Mouse (Mus musculus): ENCODE results near the gene Gpx2. TPM values are rescaled to one million over a fixed set of nuclear protein-coding genes. Genes with fewer than 3 reads are reported as not detected.

Gpx2 gene
- total and polyA plus RNA-seq, 2 experiments from 2014 or later = 0.31 TPM; not detected in 1

GRCm38 (mm10) chr12:76777845-76778244 is 17.5 kb downstream of the Gpx2 start:
- Histone ChIP-seq H3K4me2 (ENCODE audit: low read depth) (no peak overlapping the region), H3K9ac (no peak overlapping the region), H3K36me3 (ENCODE audit: insufficient read depth) (peaks cover 4% of the 10 kb centered on the region; the same call in 1 of the 2 replicates), H3K27ac (ENCODE audit: low read depth, low read length) (no peak overlapping the region), H3K4me1 (ENCODE audit: insufficient read depth) (no peaks in the 10 kb centered on the region), H3K27me3 (ENCODE audit: insufficient read depth, low read length) (no peaks in the 10 kb centered on the region), H3K4me3 (ENCODE audit: low read depth, low read length) (no peak overlapping the region), H3K9me3 (ENCODE audit: low read length) (no peaks in the 10 kb centered on the region)
- no peak for DNase-seq
- TF ChIP-seq CTCF (IDR thresholded peaks at IDR 0.05; ENCODE audit: low read depth) = no peak
- no peak for ATAC-seq

DNA sequence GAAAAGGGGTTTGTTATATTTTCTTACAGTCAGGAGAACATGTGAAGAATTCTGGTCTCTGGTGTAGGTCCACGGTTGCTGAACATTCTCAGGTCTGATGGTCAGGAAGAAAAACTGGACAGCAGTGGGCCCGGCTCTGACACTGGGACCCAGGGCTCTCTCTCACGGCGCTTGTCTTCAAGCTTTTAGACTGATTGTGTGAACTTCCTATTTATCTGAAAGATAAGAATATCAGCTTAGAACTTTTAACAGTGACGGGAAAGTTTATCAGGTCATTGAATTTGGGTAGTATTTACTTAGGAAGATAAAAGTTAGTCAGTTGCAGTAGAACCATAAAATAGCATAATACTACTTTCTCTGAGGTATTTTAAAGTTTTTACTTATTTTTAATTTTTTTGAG is 18.5 kb downstream of the Gpx2 start:
- Histone ChIP-seq H3K27ac (ENCODE audit: low read depth, low read length) (no peak overlapping the region), H3K27me3 (ENCODE audit: insufficient read depth, low read length) (no peaks in the 10 kb centered on the region), H3K4me3 (ENCODE audit: low read depth, low read length) (no peak overlapping the region), H3K9ac (no peak overlapping the region), H3K4me2 (ENCODE audit: low read depth) (no peak overlapping the region), H3K9me3 (ENCODE audit: low read length) (no peaks in the 10 kb centered on the region), H3K4me1 (ENCODE audit: insufficient read depth) (no peaks in the 10 kb centered on the region), H3K36me3 (ENCODE audit: insufficient read depth) (peaks cover 4% of the 10 kb centered on the region; the same call in 1 of the 2 replicates)
- DNase-seq (no peak), ATAC-seq (no peak)
- 92% methylated on average over 5 of the region's 5 CpGs for WGBS
- TF ChIP-seq CTCF (IDR thresholded peaks at IDR 0.05; ENCODE audit: low read depth) = no peak

- no peak for TF ChIP-seq CTCF (IDR thresholded peaks at IDR 0.05; ENCODE audit: low read depth)
- Histone ChIP-seq H3K4me1 (ENCODE audit: insufficient read depth) (no peaks in the 10 kb centered on the region), H3K27ac (ENCODE audit: low read depth, low read length) (no peak overlapping the region), H3K4me3 (ENCODE audit: low read depth, low read length) (no peak overlapping the region), H3K27me3 (ENCODE audit: insufficient read depth, low read length) (no peaks in the 10 kb centered on the region), H3K4me2 (ENCODE audit: low read depth) (no peak overlapping the region), H3K9ac (no peak overlapping the region), H3K36me3 (ENCODE audit: insufficient read depth) (peaks cover 4% of the 10 kb centered on the region; the same call in 1 of the 2 replicates), H3K9me3 (ENCODE audit: low read length) (no peaks in the 10 kb centered on the region)
- DNase-seq = no peak
- 68% methylated on average over 4 of the region's 4 CpGs for WGBS
- ATAC-seq = no peak
Measured at GRCm38 (mm10) chr12:76775132-76775531, 20.2 kb downstream of the Gpx2 start.

DNA sequence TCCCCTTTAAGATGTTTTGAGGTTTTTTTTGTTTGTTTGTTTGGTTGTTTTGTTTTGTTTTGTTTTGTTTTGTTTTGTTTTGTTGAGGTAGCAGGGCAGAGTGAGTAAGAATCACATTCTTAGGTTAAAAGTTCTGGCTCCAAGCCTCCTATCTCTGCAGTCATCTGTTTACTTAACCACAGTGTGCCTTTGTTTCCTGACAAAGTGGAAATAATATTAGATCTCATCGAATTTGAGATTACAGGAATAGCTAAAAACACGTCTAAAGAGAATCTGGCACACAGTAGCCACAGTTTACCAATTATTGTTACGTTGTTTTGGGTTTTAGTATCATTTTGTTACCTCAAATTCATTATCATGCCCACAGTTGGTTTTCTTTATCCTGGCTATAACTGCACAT is 20.7 kb downstream of the Gpx2 start:
- Histone ChIP-seq H3K27ac (ENCODE audit: low read depth, low read length) (no peak overlapping the region), H3K27me3 (ENCODE audit: insufficient read depth, low read length) (no peaks in the 10 kb centered on the region), H3K4me3 (ENCODE audit: low read depth, low read length) (no peak overlapping the region), H3K4me1 (ENCODE audit: insufficient read depth) (no peaks in the 10 kb centered on the region), H3K36me3 (ENCODE audit: insufficient read depth) (peaks cover under 1% of the 10 kb centered on the region; the same call in 1 of the 2 replicates), H3K9ac (no peak overlapping the region), H3K9me3 (ENCODE audit: low read length) (no peaks in the 10 kb centered on the region), H3K4me2 (ENCODE audit: low read depth) (no peak overlapping the region)
- no peak for ATAC-seq
- no peak for DNase-seq
- no peak for TF ChIP-seq CTCF (IDR thresholded peaks at IDR 0.05; ENCODE audit: low read depth)
- WGBS = 78% methylated on average over 3 of the region's 3 CpGs

DNA sequence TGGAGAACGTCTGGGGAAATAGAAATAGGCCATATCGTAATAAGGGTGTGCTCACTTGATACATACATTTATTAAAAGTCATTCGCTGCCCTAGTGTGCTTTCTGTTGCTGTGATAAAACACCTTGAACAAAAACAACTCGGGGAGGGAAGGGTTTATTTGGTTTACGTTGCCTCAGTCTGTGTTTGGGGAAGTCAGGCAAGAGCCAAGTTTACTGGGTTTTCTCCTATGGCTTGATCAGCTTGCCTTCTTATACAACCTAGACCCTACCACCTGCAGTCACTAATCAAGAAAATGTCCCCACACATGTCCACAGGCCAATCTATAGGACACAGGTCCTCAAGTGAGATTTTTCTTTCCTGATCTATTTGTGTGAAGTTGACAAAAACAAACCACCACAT is 23.8 kb downstream of the Gpx2 start:
- WGBS = 90% methylated on average over 5 of the region's 5 CpGs
- ATAC-seq (no peak), DNase-seq (no peak)
- no peaks in the 10 kb centered on the region for H3K9me3 ChIP-seq (ENCODE audit: low read length)
- TF ChIP-seq CTCF (IDR thresholded peaks at IDR 0.05; ENCODE audit: low read depth) = no peak
- no peak overlapping the region for H3K27ac ChIP-seq (ENCODE audit: low read depth, low read length)
- no peak overlapping the region for H3K4me2 ChIP-seq (ENCODE audit: low read depth)
- H3K4me1 ChIP-seq (ENCODE audit: insufficient read depth) = no peaks in the 10 kb centered on the region
- H3K4me3 ChIP-seq (ENCODE audit: low read depth, low read length) = no peak overlapping the region
- no peak overlapping the region for H3K9ac ChIP-seq
- H3K27me3 ChIP-seq (ENCODE audit: insufficient read depth, low read length) = no peaks in the 10 kb centered on the region
- H3K36me3 ChIP-seq (ENCODE audit: insufficient read depth) = no peaks in the 10 kb centered on the region

DNA sequence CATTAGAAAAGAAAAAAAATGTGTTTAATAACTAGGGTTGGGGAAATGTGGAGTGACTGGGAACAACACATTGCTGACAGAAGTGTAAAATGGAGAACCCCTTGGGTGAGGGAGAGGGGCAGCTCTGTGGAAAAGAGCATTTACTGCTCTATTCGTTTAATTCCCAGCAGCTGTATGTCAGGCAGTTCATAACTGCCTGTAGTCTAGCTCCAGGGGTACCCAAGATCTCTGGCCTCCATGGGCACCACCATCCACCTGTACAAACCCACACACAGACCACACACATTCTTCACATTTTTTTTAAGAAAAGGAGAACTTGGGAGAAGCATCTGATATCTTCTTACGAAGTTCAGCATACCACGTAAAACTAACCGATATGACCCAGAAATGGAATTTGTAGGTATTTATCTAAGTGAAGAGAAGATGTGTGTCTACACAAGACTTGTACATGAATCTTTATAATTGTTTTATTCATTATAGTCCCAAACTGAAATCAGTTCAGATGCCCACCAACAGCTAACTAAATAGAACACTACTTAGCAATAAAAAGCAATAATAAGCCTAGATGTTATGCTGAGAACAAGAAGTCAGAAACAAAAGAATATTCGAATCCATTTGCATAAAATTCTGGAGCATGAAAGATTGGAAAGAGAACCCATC is 24.4 kb downstream of the Gpx2 start:
- TF ChIP-seq CTCF (IDR thresholded peaks at IDR 0.05; ENCODE audit: low read depth) = no peak
- no peak for DNase-seq
- no peaks in the 10 kb centered on the region for H3K36me3 ChIP-seq (ENCODE audit: insufficient read depth)
- H3K27me3 ChIP-seq (ENCODE audit: insufficient read depth, low read length) = no peaks in the 10 kb centered on the region
- H3K9ac ChIP-seq = no peak overlapping the region
- H3K4me3 ChIP-seq (ENCODE audit: low read depth, low read length) = no peak overlapping the region
- H3K4me2 ChIP-seq (ENCODE audit: low read depth) = no peak overlapping the region
- H3K4me1 ChIP-seq (ENCODE audit: insufficient read depth) = peaks cover 3% of the 10 kb centered on the region; the same call in 1 of the 2 replicates
- no peaks in the 10 kb centered on the region for H3K9me3 ChIP-seq (ENCODE audit: low read length)
- ATAC-seq = no peak
- 89% methylated on average over 5 of the region's 5 CpGs for WGBS
- H3K27ac ChIP-seq (ENCODE audit: low read depth, low read length) = no peak overlapping the region

DNA sequence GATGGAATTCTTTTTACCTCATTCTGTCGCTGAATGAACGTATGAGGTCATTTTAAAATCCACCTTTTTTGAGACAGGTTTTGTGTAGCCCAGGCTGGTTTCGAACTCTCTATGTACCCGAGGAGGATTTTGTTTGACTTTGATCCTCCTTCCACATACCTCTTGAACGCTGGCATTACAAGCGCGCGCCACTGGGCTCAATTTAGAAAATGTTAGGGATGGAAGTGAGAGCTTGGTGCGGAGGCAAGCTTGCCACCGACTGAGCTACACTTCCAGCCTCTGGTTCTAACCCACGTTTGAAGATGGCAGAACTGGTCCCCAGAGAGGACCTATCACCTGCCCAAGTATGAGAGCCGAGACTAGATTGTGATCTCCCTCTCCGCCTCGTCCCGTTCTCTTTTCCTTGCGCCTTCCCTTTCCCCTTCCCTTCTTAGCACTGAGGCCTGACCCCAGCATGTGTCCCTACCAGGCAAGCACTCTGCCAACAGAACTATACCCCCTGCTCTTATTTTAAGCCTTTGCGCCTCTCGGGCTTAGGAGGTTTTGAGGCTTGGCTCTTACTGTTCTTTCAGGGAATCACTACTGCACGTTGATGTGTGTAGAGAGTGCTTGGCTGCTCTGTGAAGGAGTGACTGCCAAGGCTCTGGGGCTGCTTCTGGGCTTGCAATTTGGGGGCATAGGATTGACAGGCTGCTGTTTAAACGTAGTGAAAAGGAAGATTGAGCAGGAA is 29.3 kb downstream of the Gpx2 start:
- Histone ChIP-seq H3K4me1 (ENCODE audit: insufficient read depth) (peaks cover 9% of the 10 kb centered on the region), H3K27ac (ENCODE audit: low read depth, low read length) (peak overlapping the region; percentile 85), H3K36me3 (ENCODE audit: insufficient read depth) (no peaks in the 10 kb centered on the region), H3K27me3 (ENCODE audit: insufficient read depth, low read length) (no peaks in the 10 kb centered on the region), H3K4me2 (ENCODE audit: low read depth) (peak overlapping the region; percentile 64), H3K9me3 (ENCODE audit: low read length) (no peaks in the 10 kb centered on the region), H3K4me3 (ENCODE audit: low read depth, low read length) (peak overlapping the region; percentile 55), H3K9ac (peak overlapping the region; percentile 81)
- ATAC-seq (peak; percentile 39), DNase-seq (no peak)
- no peak for TF ChIP-seq CTCF (IDR thresholded peaks at IDR 0.05; ENCODE audit: low read depth)
- 25% methylated on average over 20 of the region's 20 CpGs for WGBS

All from forebrain, postnatal 0 days (tissue).